Mouse (Mus musculus) erythroblast, embryonic 14.5 days (primary cell): Measurements from ENCODE around the gene Polk.

Experiments used
- GATA1 ChIP-seq: IDR thresholded peaks from 2 replicates; pipeline ENCODE4 v1.6.1; 2012; ENCODE audit warnings: low read length, inconsistent platforms, mixed read lengths
- TAL1 ChIP-seq: IDR thresholded peaks from 3 replicates; pipeline ENCODE4 v1.6.1; 2012; ENCODE audit warnings: low read length, inconsistent platforms, mixed read lengths

- TF ChIP-seq TAL1 (no peak), GATA1 (no peak)
These were observed 4.9 kb upstream of the Polk start for GRCm38 (mm10) chr13:96547250-96547649.
